Mouse (Mus musculus) kidney, embryonic 15.5 days (tissue): ENCODE results near the gene Mrps33. TPM values are rescaled to one million over a fixed set of nuclear protein-coding genes. Genes with fewer than 3 reads are reported as not detected.
A peak's percentile ranks its signal among the peaks of the same experiment; 100 is the strongest.

Experiments
- ATAC-seq: fragments of 200-750 bp; cut with Nextera tagmentation; replicated peaks from 2 replicates; pipeline ENCODE4 v1.8.0; 2017; ENCODE audit warnings: moderate TSS enrichment; ENCODE audit not compliant: low FRiP score
- H3K27ac ChIP-seq: fragments of 300-500 bp; sonication (generic); 2 replicates; pipeline ENCODE4 v1.5.1; 2015; ENCODE audit warnings: mild to moderate bottlenecking, inconsistent platforms
- H3K27me3 ChIP-seq: fragments of 300-500 bp; sonication (generic); 2 replicates; pipeline ENCODE4 v1.6.1; 2015; ENCODE audit warnings: inconsistent platforms
- H3K36me3 ChIP-seq: fragments of 300-500 bp; sonication (generic); 2 replicates; pipeline ENCODE4 v1.6.1; 2015; ENCODE audit warnings: inconsistent platforms
- H3K4me1 ChIP-seq: fragments of 300-500 bp; sonication (generic); 2 replicates; pipeline ENCODE4 v1.6.1; 2015; ENCODE audit warnings: inconsistent platforms
- H3K4me2 ChIP-seq: fragments of 300-500 bp; sonication (generic); 2 replicates; pipeline ENCODE4 v1.6.1; 2015; ENCODE audit warnings: moderate library complexity, mild to moderate bottlenecking, inconsistent platforms
- H3K4me3 ChIP-seq: fragments of 300-500 bp; sonication (generic); replicated peaks from 2 replicates; pipeline ENCODE4 v1.5.1; 2015; ENCODE audit warnings: mild to moderate bottlenecking, inconsistent platforms
- H3K9ac ChIP-seq: fragments of 300-500 bp; sonication (generic); 2 replicates; pipeline ENCODE4 v1.6.1; 2015; ENCODE audit warnings: mild to moderate bottlenecking, inconsistent platforms
- H3K9me3 ChIP-seq: fragments of 300-500 bp; sonication (generic); replicated peaks from 2 replicates; pipeline ENCODE4 v1.6.1; 2016; ENCODE audit warnings: inconsistent platforms
- WGBS: fragments of 180-500 bp; shearing (Covaris S2); methylation state at CpG from one replicate; pipeline ENCODE4 v1.1.7; 2015; ENCODE audit warnings: mixed read lengths; 5-methylcytosine and 5-hydroxymethylcytosine counted together
- polyA plus RNA-seq: library from polyadenylated mRNA; unstranded; fragments of >200 nt; fragmentation: Nextera tagmentation; extraction: Ambion mirVana; gene quantifications from 2 replicates; pipeline ENCODE4 v1.2.1, GENCODE M21; 2015

Mrps33 gene
- 196 and 209 TPM in 2 replicates for polyA plus RNA-seq

DNA sequence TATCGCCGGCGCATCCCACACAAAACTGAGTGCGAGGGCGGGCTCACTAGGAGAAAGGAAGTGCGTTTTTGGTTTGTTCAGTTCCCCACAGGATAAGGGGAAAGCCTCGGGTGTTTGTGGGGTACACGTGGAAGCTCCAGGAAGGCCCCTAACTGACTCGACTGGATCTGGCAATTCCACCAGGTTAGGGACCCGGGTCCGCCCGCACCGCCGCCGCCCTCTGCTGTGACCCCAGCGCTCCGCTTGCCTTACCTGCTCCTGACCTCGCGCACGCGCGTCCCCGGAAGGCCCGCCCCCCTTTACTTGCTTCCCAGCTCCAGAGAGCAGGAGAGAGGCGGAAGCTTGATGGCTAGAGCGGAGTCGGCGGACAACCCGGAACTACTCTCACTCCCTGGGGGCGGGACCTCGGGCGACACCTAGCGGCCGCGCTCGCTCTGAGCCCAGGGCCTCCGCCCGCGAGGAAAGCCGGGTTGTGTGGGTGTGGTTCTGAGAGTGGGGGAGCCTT is at the start of gene Mrps33:
TSS of gene Mrps33 (minus strand) at position 377 of the 505 bp plus-strand sequence.
- Histone ChIP-seq H3K4me1 (peaks cover 4% of the 10 kb centered on the region; the same call in 1 of the 2 replicates), H3K4me2 (peak within 1 kb of the TSS; percentile 65), H3K9ac (peak within 1 kb of the TSS; percentile 69), H3K27me3 (no peaks in the 10 kb centered on the region), H3K9me3 (no peaks in the 10 kb centered on the region), H3K36me3 (0 out of 2 replicates have a peak, but pooled peaks cover 2% of the 10 kb centered on the region), H3K27ac (peak within 1 kb of the TSS; percentile 67), H3K4me3 (peak within 1 kb of the TSS; percentile 80)
- under 1% methylated on average over 40 of the region's 40 CpGs for WGBS
- ATAC-seq: peak; percentile 99

- Histone ChIP-seq H3K9ac (no peak overlapping the region), H3K4me3 (no peak overlapping the region), H3K9me3 (no peaks in the 10 kb centered on the region), H3K4me1 (no peaks in the 10 kb centered on the region), H3K36me3 (no peaks in the 10 kb centered on the region), H3K27me3 (no peaks in the 10 kb centered on the region), H3K27ac (no peak overlapping the region), H3K4me2 (no peak overlapping the region)
- WGBS: 88% methylated on average over 4 of the region's 4 CpGs
- ATAC-seq: no peak
Measured at GRCm38 (mm10) chr6:39849667-39850066, 38.9 kb upstream of the Mrps33 start.

DNA sequence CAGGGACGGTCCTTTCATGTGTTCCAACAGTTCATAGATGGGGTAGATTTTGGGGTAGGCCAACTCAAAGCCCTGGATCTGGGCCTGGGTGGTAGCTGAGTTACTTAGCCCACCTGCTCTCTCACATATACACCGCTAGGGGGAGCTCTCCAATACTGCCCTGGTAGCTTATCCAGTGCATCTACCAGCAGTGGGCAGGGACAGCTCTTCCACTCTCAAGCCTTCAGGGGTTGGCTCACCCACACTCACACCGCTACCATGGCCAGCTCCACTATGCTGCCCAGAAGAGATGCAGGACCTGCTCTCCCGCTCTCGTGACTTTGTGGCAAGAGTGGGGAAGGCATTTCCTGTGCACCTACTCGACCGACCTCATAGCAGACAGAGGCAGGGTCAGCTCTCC is 38.0 kb upstream of the Mrps33 start:
- Histone ChIP-seq H3K36me3 (no peaks in the 10 kb centered on the region), H3K9me3 (no peaks in the 10 kb centered on the region), H3K27me3 (no peaks in the 10 kb centered on the region), H3K27ac (no peak overlapping the region), H3K4me1 (no peaks in the 10 kb centered on the region), H3K9ac (no peak overlapping the region), H3K4me3 (no peak overlapping the region), H3K4me2 (no peak overlapping the region)
- ATAC-seq: no peak
- 47% methylated on average over 7 of the region's 7 CpGs for WGBS

DNA sequence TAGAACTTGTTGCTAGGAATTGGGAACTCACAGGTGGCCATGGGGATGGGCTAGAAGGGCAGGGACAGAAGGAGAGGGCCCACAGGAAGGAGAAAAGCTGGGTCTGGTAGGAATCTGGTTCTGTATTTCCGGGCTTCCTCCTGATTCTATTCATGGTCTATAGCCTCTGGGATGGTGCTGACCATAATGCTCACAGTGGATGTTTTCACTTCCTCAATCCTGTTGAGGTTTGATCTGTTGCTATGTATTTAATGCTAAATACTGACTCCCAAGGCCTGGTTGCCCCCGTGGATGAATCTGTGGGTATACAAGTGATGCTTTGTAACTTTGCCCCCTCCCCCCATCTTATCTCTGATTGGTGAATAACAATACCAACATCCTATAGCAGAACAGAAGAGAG is 36.8 kb upstream of the Mrps33 start:
- H3K36me3 ChIP-seq: no peaks in the 10 kb centered on the region
- 77% methylated on average over 2 of the region's 2 CpGs for WGBS

GRCm38 (mm10) chr6:39843698-39844342 is 33.0 kb upstream of the Mrps33 start:
- H3K27me3 ChIP-seq: no peaks in the 10 kb centered on the region
- no peak overlapping the region for H3K9ac ChIP-seq
- no peaks in the 10 kb centered on the region for H3K9me3 ChIP-seq
- H3K4me2 ChIP-seq: no peak overlapping the region
- H3K4me3 ChIP-seq: no peak overlapping the region
- ATAC-seq: no peak
- H3K27ac ChIP-seq: no peak overlapping the region
- WGBS: 91% methylated on average over 14 of the region's 14 CpGs
- no peaks in the 10 kb centered on the region for H3K4me1 ChIP-seq
- H3K36me3 ChIP-seq: no peaks in the 10 kb centered on the region

More for the DNA sequence above, 36.8 kb upstream of the Mrps33 start:
- no peak overlapping the region for H3K4me2 ChIP-seq
- H3K4me1 ChIP-seq: no peaks in the 10 kb centered on the region
- no peaks in the 10 kb centered on the region for H3K27me3 ChIP-seq
- H3K9me3 ChIP-seq: no peaks in the 10 kb centered on the region
- ATAC-seq: no peak
- H3K27ac ChIP-seq: no peak overlapping the region
- H3K9ac ChIP-seq: no peak overlapping the region
- H3K4me3 ChIP-seq: no peak overlapping the region

DNA sequence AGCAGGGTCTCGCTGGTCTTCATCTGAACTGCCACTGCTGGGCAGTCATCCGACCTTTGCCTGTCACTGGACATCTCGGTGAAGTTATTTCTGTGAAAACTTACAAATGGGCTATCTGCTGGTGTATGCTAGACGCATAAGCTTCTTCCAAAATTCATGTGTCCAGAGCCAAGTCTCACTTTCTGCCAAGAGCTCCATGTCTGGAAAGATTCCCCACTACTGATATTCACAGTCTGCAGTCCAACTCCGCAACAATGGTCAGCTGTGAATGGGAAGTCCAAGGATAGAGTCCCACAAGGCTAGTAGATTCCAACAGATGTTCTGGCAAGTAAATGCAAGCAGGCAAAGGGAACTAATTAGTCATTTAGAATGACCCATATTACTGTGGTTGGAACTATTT is 17.9 kb upstream of the Mrps33 start:
- H3K27ac ChIP-seq: no peak overlapping the region
- no peak overlapping the region for H3K4me2 ChIP-seq
- no peak overlapping the region for H3K9ac ChIP-seq
- WGBS: 81% methylated on average over 5 of the region's 5 CpGs
- no peaks in the 10 kb centered on the region for H3K4me1 ChIP-seq
- no peak for ATAC-seq
- no peak overlapping the region for H3K4me3 ChIP-seq
- no peaks in the 10 kb centered on the region for H3K36me3 ChIP-seq
- H3K9me3 ChIP-seq: no peaks in the 10 kb centered on the region
- no peaks in the 10 kb centered on the region for H3K27me3 ChIP-seq

DNA sequence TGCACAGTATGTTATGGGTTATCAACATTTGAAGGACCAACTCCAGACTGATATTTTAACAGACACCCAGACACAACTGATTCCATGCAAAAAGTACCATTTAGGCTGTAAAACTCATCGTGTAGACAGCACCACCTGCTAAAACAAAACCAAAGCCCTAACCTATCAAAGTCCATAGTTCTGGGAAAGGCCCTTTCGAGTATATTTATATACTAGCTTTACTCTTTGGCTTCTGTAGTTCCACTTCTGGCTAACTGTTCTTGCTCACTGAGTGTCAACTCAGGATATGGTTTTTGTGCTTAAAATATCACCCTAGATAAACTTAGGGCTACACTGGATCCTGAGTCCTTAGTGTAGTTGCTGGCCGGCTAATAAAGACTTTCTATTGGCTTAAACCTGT is 10.5 kb upstream of the Mrps33 start:
- no peak for ATAC-seq
- Histone ChIP-seq H3K9ac (no peak overlapping the region), H3K27me3 (no peaks in the 10 kb centered on the region), H3K9me3 (no peaks in the 10 kb centered on the region), H3K27ac (no peak overlapping the region), H3K4me1 (no peaks in the 10 kb centered on the region), H3K4me3 (no peak overlapping the region), H3K36me3 (no peaks in the 10 kb centered on the region), H3K4me2 (no peak overlapping the region)
- WGBS: 80% methylated on average over 3 of the region's 3 CpGs

DNA sequence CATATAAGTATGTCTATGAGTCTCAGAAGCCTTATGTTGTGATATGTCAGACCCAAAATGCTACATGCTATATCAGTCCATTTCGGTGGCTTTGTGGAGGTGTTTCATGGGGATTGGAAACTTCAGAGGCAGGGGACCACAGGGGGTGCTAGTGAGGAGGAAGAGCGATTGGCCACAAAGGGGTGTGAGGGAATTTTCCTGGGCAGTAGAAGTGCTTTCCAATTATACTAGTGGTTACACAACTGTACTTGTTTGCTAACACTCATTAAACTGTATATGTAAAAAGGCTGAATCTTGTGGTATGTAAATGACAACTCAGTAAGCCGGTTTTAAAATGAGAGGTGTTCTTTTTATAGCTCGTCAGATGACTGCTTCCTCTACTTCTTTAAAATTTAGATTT is 8.1 kb upstream of the Mrps33 start:
- no peaks in the 10 kb centered on the region for H3K27me3 ChIP-seq
- no peak overlapping the region for H3K9ac ChIP-seq
- no peak overlapping the region for H3K4me3 ChIP-seq
- H3K27ac ChIP-seq: no peak overlapping the region
- no peaks in the 10 kb centered on the region for H3K9me3 ChIP-seq
- no peaks in the 10 kb centered on the region for H3K4me1 ChIP-seq
- H3K36me3 ChIP-seq: no peaks in the 10 kb centered on the region
- no peak overlapping the region for H3K4me2 ChIP-seq
- ATAC-seq: no peak
- 50% methylated on average over 4 of the region's 4 CpGs for WGBS

DNA sequence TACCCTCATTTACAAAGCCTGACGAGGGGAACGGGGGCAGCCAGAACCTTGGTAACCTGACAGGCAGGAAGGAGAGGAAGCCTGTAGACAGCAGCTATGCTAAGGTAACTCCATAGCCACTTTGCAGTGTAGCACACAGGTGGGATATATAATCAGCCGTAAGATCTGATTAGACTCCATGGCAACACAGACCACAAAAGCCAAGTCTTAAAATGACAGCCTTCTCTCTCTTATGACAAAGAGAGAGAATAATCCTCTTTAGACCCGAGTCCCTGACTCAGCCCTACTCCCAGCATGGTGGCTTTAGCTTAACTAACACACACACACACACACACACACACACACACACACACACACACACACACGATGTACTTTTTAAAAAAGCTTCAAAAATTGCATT is 2.3 kb downstream of the Mrps33 start:
- Histone ChIP-seq H3K4me1 (peaks cover 4% of the 10 kb centered on the region; the same call in 1 of the 2 replicates), H3K4me2 (no peak overlapping the region), H3K36me3 (0 out of 2 replicates have a peak, but pooled peaks cover 9% of the 10 kb centered on the region), H3K27ac (no peak overlapping the region), H3K4me3 (no peak overlapping the region), H3K27me3 (no peaks in the 10 kb centered on the region), H3K9ac (no peak overlapping the region), H3K9me3 (no peaks in the 10 kb centered on the region)
- WGBS: 61% methylated on average over 5 of the region's 5 CpGs
- ATAC-seq: no peak

DNA sequence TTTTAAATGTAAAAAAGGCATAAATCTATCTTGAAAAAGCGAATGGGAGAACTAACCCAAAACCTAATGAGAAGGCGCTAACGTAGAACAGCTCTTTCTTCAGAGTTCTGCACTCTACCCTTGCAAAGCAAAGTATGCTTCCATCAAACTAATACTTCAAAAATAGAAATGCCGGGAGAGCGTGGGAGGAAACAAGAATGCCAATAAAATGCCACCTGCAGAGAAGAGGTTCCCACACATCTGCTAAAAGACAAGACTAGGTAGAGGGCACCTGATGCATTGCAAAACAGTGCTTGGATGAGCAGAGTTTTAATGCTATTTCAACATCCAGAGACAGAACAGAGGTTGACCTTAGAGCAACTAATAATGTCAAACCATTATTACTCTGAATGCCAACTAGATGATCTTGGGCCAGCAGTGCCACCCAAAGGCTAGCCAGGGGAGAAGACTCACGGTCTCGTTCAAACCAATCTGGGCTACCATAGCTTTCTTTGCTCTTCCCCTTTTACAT is 3.7 kb downstream of the Mrps33 start:
- ATAC-seq: no peak
- H3K27me3 ChIP-seq: no peaks in the 10 kb centered on the region
- H3K9me3 ChIP-seq: no peaks in the 10 kb centered on the region
- H3K27ac ChIP-seq: no peak overlapping the region
- H3K36me3 ChIP-seq: peaks cover 18% of the 10 kb centered on the region
- H3K4me3 ChIP-seq: no peak overlapping the region
- peaks cover 4% of the 10 kb centered on the region; the same call in 1 of the 2 replicates for H3K4me1 ChIP-seq
- no peak overlapping the region for H3K4me2 ChIP-seq
- no peak overlapping the region for H3K9ac ChIP-seq
- WGBS: 92% methylated on average over 7 of the region's 7 CpGs

- Histone ChIP-seq H3K9me3 (no peaks in the 10 kb centered on the region), H3K27ac (no peak overlapping the region), H3K36me3 (peaks cover 23% of the 10 kb centered on the region), H3K4me3 (no peak overlapping the region), H3K4me1 (peaks cover 4% of the 10 kb centered on the region; the same call in 1 of the 2 replicates), H3K27me3 (no peaks in the 10 kb centered on the region), H3K4me2 (no peak overlapping the region), H3K9ac (no peak overlapping the region)
- 96% methylated on average over 7 of the region's 7 CpGs for WGBS
- ATAC-seq: no peak
Measured at GRCm38 (mm10) chr6:39806336-39806735, 4.5 kb downstream of the Mrps33 start.

- Histone ChIP-seq H3K4me2 (no peak overlapping the region), H3K27me3 (no peaks in the 10 kb centered on the region), H3K4me3 (no peak overlapping the region), H3K4me1 (peaks cover 4% of the 10 kb centered on the region; the same call in 1 of the 2 replicates), H3K9me3 (no peaks in the 10 kb centered on the region), H3K27ac (no peak overlapping the region), H3K36me3 (peaks cover 27% of the 10 kb centered on the region), H3K9ac (no peak overlapping the region)
- WGBS: 47% methylated on average over 3 of the region's 3 CpGs
- no peak for ATAC-seq
Measured at GRCm38 (mm10) chr6:39805916-39806315, 4.9 kb downstream of the Mrps33 start.
